Mouse (Mus musculus) MEL (cell line): ENCODE measurements at regions not wholly inside any gene's neighbourhood (a gene's known extent, or its start where the extent isn't known, plus 50 kb on each side); places are given as distances from the start of the nearest gene placed in this dataset.

Experiments
- DNase-seq: peaks from one replicate; pipeline ENCODE4 v3.0.0; 2011; ENCODE audit warnings: low read depth, low spot score
- H3K27ac ChIP-seq: 2 replicates; pipeline ENCODE4 v1.5.1; 2012; ENCODE audit warnings: low read depth, mild to moderate bottlenecking, control low read depth, low read length, moderate library complexity; ENCODE audit not compliant: control insufficient read depth
- H3K27me3 ChIP-seq, 2 experiments: fragments of 150-350 bp in 1 of 2; sonication (generic) in 1 of 2; 2 replicates each; pipeline ENCODE4 v1.6.1; 2012; ENCODE audit warnings: low read length in 2 of 2, mild to moderate bottlenecking in 2 of 2, improper control_type of control experiment in 1 of 2, moderate library complexity in 1 of 2; ENCODE audit not compliant: insufficient read depth in 2 of 2, control insufficient read depth in 1 of 2
- H3K36me3 ChIP-seq, 2 experiments: 2 replicates each; pipeline ENCODE4 v1.6.1; 2012 to 2014; ENCODE audit warnings: low read length in 2 of 2, improper control_type of control experiment in 1 of 2, inconsistent platforms in 1 of 2, mild to moderate bottlenecking in 1 of 2; ENCODE audit not compliant: insufficient read depth in 2 of 2, control insufficient read depth in 1 of 2
- H3K4me1 ChIP-seq, 2 experiments: fragments of 150-350 bp in 1 of 2; sonication (generic) in 1 of 2; 2 replicates each; pipeline ENCODE4 v1.6.1; 2012; ENCODE audit warnings: low read length in 2 of 2, improper control_type of control experiment in 1 of 2, mild to moderate bottlenecking in 1 of 2; ENCODE audit not compliant: insufficient read depth in 2 of 2, control insufficient read depth in 1 of 2
- H3K4me3 ChIP-seq, 2 experiments: fragments of 150-350 bp in 1 of 2; sonication (generic) in 1 of 2; 2 replicates each; pipeline ENCODE4 v1.5.1; 2012; ENCODE audit warnings: low read depth in 2 of 2, low read length in 2 of 2, mild to moderate bottlenecking in 2 of 2, moderate library complexity in 2 of 2, control low read depth in 1 of 2, improper control_type of control experiment in 1 of 2; ENCODE audit not compliant: control insufficient read depth in 1 of 2, insufficient read depth in 1 of 2
- H3K79me2 ChIP-seq: 2 replicates; pipeline ENCODE4 v1.6.1; 2012; ENCODE audit warnings: mild to moderate bottlenecking, low read length, moderate library complexity; ENCODE audit not compliant: control insufficient read depth, poor library complexity, insufficient read depth
- H3K9ac ChIP-seq: 2 replicates; pipeline ENCODE4 v1.6.1; 2012; ENCODE audit warnings: low read depth, mild to moderate bottlenecking, control low read depth, low read length, moderate library complexity; ENCODE audit not compliant: control insufficient read depth, poor library complexity, severe bottlenecking
- H3K9me3 ChIP-seq: fragments of 150-350 bp; sonication (generic); replicated peaks from 2 replicates; pipeline ENCODE4 v1.6.1; 2012; ENCODE audit warnings: mild to moderate bottlenecking, low read length, improper control_type of control experiment, moderate library complexity; ENCODE audit not compliant: insufficient read depth
- BHLHE40 ChIP-seq: IDR thresholded peaks from 2 replicates; pipeline ENCODE4 v1.6.1; 2012; ENCODE audit warnings: low read depth, mild to moderate bottlenecking, inconsistent platforms, low read length, improper control_type of control experiment, borderline replicate concordance
- CTCF ChIP-seq, 3 experiments: IDR thresholded peaks in 2 of 3; conservative IDR thresholded peaks in 1 of 3; 2 replicates each; pipeline ENCODE4 v1.5.1; 2011 to 2012; ENCODE audit warnings: low read length in 3 of 3, low read depth in 2 of 3, mild to moderate bottlenecking in 2 of 3, improper control_type of control experiment in 1 of 3, inconsistent platforms in 1 of 3, mixed read lengths in 1 of 3, moderate library complexity in 1 of 3; ENCODE audit not compliant: control insufficient read depth in 1 of 3, insufficient read depth in 1 of 3, poor library complexity in 1 of 3, severe bottlenecking in 1 of 3
- E2F4 ChIP-seq: IDR thresholded peaks from 2 replicates; pipeline ENCODE4 v1.6.1; 2011; ENCODE audit warnings: low read depth, low read length, improper control_type of control experiment, borderline replicate concordance
- ELF1 ChIP-seq: IDR thresholded peaks from 2 replicates; pipeline ENCODE4 v1.6.1; 2014; ENCODE audit warnings: low read depth, mild to moderate bottlenecking, inconsistent platforms, low read length, improper control_type of control experiment, moderate library complexity
- EP300 ChIP-seq, 2 experiments: IDR thresholded peaks; 2 replicates each; pipeline ENCODE4 v1.6.1; 2011; ENCODE audit warnings: improper control_type of control experiment in 2 of 2, low read length in 2 of 2, low read depth in 1 of 2, mild to moderate bottlenecking in 1 of 2
- ETS1 ChIP-seq: IDR thresholded peaks from 2 replicates; pipeline ENCODE4 v1.6.1; 2012; ENCODE audit warnings: low read depth, mild to moderate bottlenecking, inconsistent platforms, low read length, improper control_type of control experiment, moderate library complexity
- GABPA ChIP-seq: IDR thresholded peaks from 2 replicates; pipeline ENCODE4 v1.6.1; 2012; ENCODE audit warnings: low read depth, mild to moderate bottlenecking, inconsistent platforms, low read length, improper control_type of control experiment, moderate library complexity
- KAT2A ChIP-seq: conservative IDR thresholded peaks from 2 replicates; pipeline ENCODE4 v1.6.1; 2012; ENCODE audit warnings: low read depth, low read length, improper control_type of control experiment, inconsistent platforms
- MEF2A ChIP-seq: IDR thresholded peaks from 2 replicates; pipeline ENCODE4 v1.6.1; 2014; ENCODE audit warnings: low read depth, mild to moderate bottlenecking, inconsistent platforms, low read length, improper control_type of control experiment; ENCODE audit not compliant: poor library complexity, insufficient replicate concordance, severe bottlenecking; ENCODE audit errors: extremely low read depth
- MXI1 ChIP-seq: IDR thresholded peaks from 2 replicates; pipeline ENCODE4 v1.6.1; 2011; ENCODE audit warnings: mild to moderate bottlenecking, low read depth, low read length, improper control_type of control experiment
- MYC ChIP-seq: IDR thresholded peaks from 2 replicates; pipeline ENCODE4 v1.6.1; 2011; ENCODE audit warnings: low read depth, mild to moderate bottlenecking, low read length, improper control_type of control experiment, moderate library complexity
- NELFE ChIP-seq: IDR thresholded peaks from 2 replicates; pipeline ENCODE4 v1.6.1; 2011; ENCODE audit warnings: low read depth, low read length, improper control_type of control experiment
- POLR2AphosphoS2 ChIP-seq: IDR thresholded peaks from 2 replicates; pipeline ENCODE4 v1.6.1; 2011; ENCODE audit warnings: low read length, improper control_type of control experiment
- POLR2AphosphoS5 ChIP-seq: IDR thresholded peaks from 2 replicates; pipeline ENCODE4 v1.6.1; 2012; ENCODE audit warnings: low read depth, borderline replicate concordance, mild to moderate bottlenecking, inconsistent platforms, low read length, moderate library complexity, mixed read lengths
- RAD21 ChIP-seq: IDR thresholded peaks from 2 replicates; pipeline ENCODE4 v1.6.1; 2011; ENCODE audit warnings: mild to moderate bottlenecking, low read depth, low read length, improper control_type of control experiment
- RCOR1 ChIP-seq: IDR thresholded peaks from 2 replicates; pipeline ENCODE4 v1.6.1; 2012; ENCODE audit warnings: low read depth, mild to moderate bottlenecking, inconsistent platforms, low read length, improper control_type of control experiment
- SIN3A ChIP-seq: IDR thresholded peaks from 2 replicates; pipeline ENCODE4 v1.6.1; 2012; ENCODE audit warnings: low read length, improper control_type of control experiment, inconsistent platforms
- TAL1 ChIP-seq: IDR thresholded peaks from 2 replicates; pipeline ENCODE4 v1.6.1; 2012; ENCODE audit warnings: mild to moderate bottlenecking, inconsistent platforms, low read length, moderate library complexity, mixed read lengths
- TBP ChIP-seq: IDR thresholded peaks from 2 replicates; pipeline ENCODE4 v1.8.0; 2011; ENCODE audit warnings: low read depth, low read length, improper control_type of control experiment
- TCF12 ChIP-seq: IDR thresholded peaks from 2 replicates; pipeline ENCODE4 v1.6.1; 2014; ENCODE audit warnings: low read depth, mild to moderate bottlenecking, inconsistent platforms, low read length, improper control_type of control experiment, moderate library complexity
- ZC3H11A ChIP-seq: IDR thresholded peaks from 2 replicates; pipeline ENCODE4 v1.6.1; 2012; ENCODE audit warnings: low read depth, mild to moderate bottlenecking, inconsistent platforms, low read length, improper control_type of control experiment
- ZKSCAN1 ChIP-seq: IDR thresholded peaks from 2 replicates; pipeline ENCODE4 v1.6.1; 2012; ENCODE audit warnings: low read depth, mild to moderate bottlenecking, inconsistent platforms, low read length, improper control_type of control experiment, moderate library complexity
- ZMIZ1 ChIP-seq: IDR thresholded peaks from 2 replicates; pipeline ENCODE4 v1.6.1; 2012; ENCODE audit warnings: low read depth, mild to moderate bottlenecking, inconsistent platforms, low read length, improper control_type of control experiment, moderate library complexity

- no peak for DNase-seq
- no peaks in the 10 kb centered on the region for H3K79me2 ChIP-seq
- TF ChIP-seq POLR2AphosphoS5 = no peak
- TF ChIP-seq MXI1 = no peak
- no peak for TF ChIP-seq KAT2A
- TF ChIP-seq GABPA = no peak
- no peak for TF ChIP-seq ELF1
- no peak for TF ChIP-seq MEF2A
- TF ChIP-seq POLR2AphosphoS2 = no peak
- no peak for TF ChIP-seq TAL1
- TF ChIP-seq E2F4 = no peak
- no peak for TF ChIP-seq CTCF (IDR thresholded peaks at IDR 0.05 in 2 of 3, conservative IDR thresholded peaks at IDR 0.05 in 1 of 3; ENCODE audit: control insufficient read depth in 1 of 3, insufficient read depth in 1 of 3, low read depth in 2 of 3, low read length in 3 of 3, poor library complexity in 1 of 3, severe bottlenecking in 1 of 3)
- TF ChIP-seq ZKSCAN1 = no peak
- H3K9me3 ChIP-seq = no peaks in the 10 kb centered on the region
- H3K4me1 ChIP-seq = no peaks in the 10 kb centered on the region
- H3K27me3 ChIP-seq = no peaks in the 10 kb centered on the region
- H3K36me3 ChIP-seq = no peaks in the 10 kb centered on the region
- no peak overlapping the region for H3K27ac ChIP-seq
- H3K9ac ChIP-seq = no peak overlapping the region
- H3K4me3 ChIP-seq = no peak overlapping the region
Measured at GRCm38 (mm10) chr11:37623290-37623689, 387.5 kb upstream of the Tenm2 start.

GRCm38 (mm10) chr11:37600533-37600932, 364.8 kb upstream of the Tenm2 start:
- Histone ChIP-seq H3K9ac (no peak overlapping the region), H3K4me3 (no peak overlapping the region), H3K79me2 (no peaks in the 10 kb centered on the region), H3K27me3 (no peaks in the 10 kb centered on the region), H3K27ac (no peak overlapping the region), H3K9me3 (no peaks in the 10 kb centered on the region), H3K36me3 (no peaks in the 10 kb centered on the region), H3K4me1 (no peaks in the 10 kb centered on the region)
- no peak for TF ChIP-seq ETS1
- no peak for DNase-seq

GRCm38 (mm10) chr11:37582236-37582635, 346.5 kb upstream of the Tenm2 start:
- Histone ChIP-seq H3K79me2 (no peaks in the 10 kb centered on the region), H3K4me3 (no peak overlapping the region), H3K36me3 (no peaks in the 10 kb centered on the region), H3K9ac (no peak overlapping the region), H3K27me3 (no peaks in the 10 kb centered on the region), H3K9me3 (no peaks in the 10 kb centered on the region), H3K27ac (no peak overlapping the region), H3K4me1 (no peaks in the 10 kb centered on the region)
- no peak for DNase-seq
- TF ChIP-seq ZC3H11A (no peak), BHLHE40 (no peak), RCOR1 (no peak), TCF12 (no peak), KAT2A (no peak), MYC (no peak), SIN3A (no peak), ZMIZ1 (no peak), GABPA (no peak), ELF1 (no peak), RAD21 (no peak), MXI1 (no peak), ETS1 (no peak), E2F4 (no peak), EP300 (IDR thresholded peaks at IDR 0.05; ENCODE audit: low read depth in 1 of 2, low read length in 2 of 2) (no peak), CTCF (IDR thresholded peaks at IDR 0.05 in 2 of 3, conservative IDR thresholded peaks at IDR 0.05 in 1 of 3; ENCODE audit: control insufficient read depth in 1 of 3, insufficient read depth in 1 of 3, low read depth in 2 of 3, low read length in 3 of 3, poor library complexity in 1 of 3, severe bottlenecking in 1 of 3) (no peak), POLR2AphosphoS2 (no peak), NELFE (no peak), TBP (no peak)
